Mouse (Mus musculus) MEL (cell line): ENCODE data around the gene Camta1. TPM values are rescaled to one million over a fixed set of nuclear protein-coding genes. Genes with fewer than 3 reads are reported as not detected.
A peak's percentile ranks its signal among the peaks of the same experiment; 100 is the strongest.

Source experiments
- DNase-seq: peaks from one replicate; pipeline ENCODE4 v3.0.0; 2011; ENCODE audit warnings: low read depth, low spot score
- H3K27ac ChIP-seq: 2 replicates; pipeline ENCODE4 v1.5.1; 2012; ENCODE audit warnings: low read depth, mild to moderate bottlenecking, control low read depth, low read length, moderate library complexity; ENCODE audit not compliant: control insufficient read depth
- H3K27me3 ChIP-seq, 2 experiments: fragments of 150-350 bp in 1 of 2; sonication (generic) in 1 of 2; 2 replicates each; pipeline ENCODE4 v1.6.1; 2012; ENCODE audit warnings: low read length in 2 of 2, mild to moderate bottlenecking in 2 of 2, improper control_type of control experiment in 1 of 2, moderate library complexity in 1 of 2; ENCODE audit not compliant: insufficient read depth in 2 of 2, control insufficient read depth in 1 of 2
- H3K36me3 ChIP-seq, 2 experiments: 2 replicates each; pipeline ENCODE4 v1.6.1; 2012 to 2014; ENCODE audit warnings: low read length in 2 of 2, improper control_type of control experiment in 1 of 2, inconsistent platforms in 1 of 2, mild to moderate bottlenecking in 1 of 2; ENCODE audit not compliant: insufficient read depth in 2 of 2, control insufficient read depth in 1 of 2
- H3K4me1 ChIP-seq, 2 experiments: fragments of 150-350 bp in 1 of 2; sonication (generic) in 1 of 2; 2 replicates each; pipeline ENCODE4 v1.6.1; 2012; ENCODE audit warnings: low read length in 2 of 2, improper control_type of control experiment in 1 of 2, mild to moderate bottlenecking in 1 of 2; ENCODE audit not compliant: insufficient read depth in 2 of 2, control insufficient read depth in 1 of 2
- H3K4me3 ChIP-seq, 2 experiments: fragments of 150-350 bp in 1 of 2; sonication (generic) in 1 of 2; 2 replicates each; pipeline ENCODE4 v1.5.1; 2012; ENCODE audit warnings: low read depth in 2 of 2, low read length in 2 of 2, mild to moderate bottlenecking in 2 of 2, moderate library complexity in 2 of 2, control low read depth in 1 of 2, improper control_type of control experiment in 1 of 2; ENCODE audit not compliant: control insufficient read depth in 1 of 2, insufficient read depth in 1 of 2
- H3K79me2 ChIP-seq: 2 replicates; pipeline ENCODE4 v1.6.1; 2012; ENCODE audit warnings: mild to moderate bottlenecking, low read length, moderate library complexity; ENCODE audit not compliant: control insufficient read depth, poor library complexity, insufficient read depth
- H3K9ac ChIP-seq: 2 replicates; pipeline ENCODE4 v1.6.1; 2012; ENCODE audit warnings: low read depth, mild to moderate bottlenecking, control low read depth, low read length, moderate library complexity; ENCODE audit not compliant: control insufficient read depth, poor library complexity, severe bottlenecking
- H3K9me3 ChIP-seq: fragments of 150-350 bp; sonication (generic); replicated peaks from 2 replicates; pipeline ENCODE4 v1.6.1; 2012; ENCODE audit warnings: mild to moderate bottlenecking, low read length, improper control_type of control experiment, moderate library complexity; ENCODE audit not compliant: insufficient read depth
- CHD1 ChIP-seq: IDR thresholded peaks from 2 replicates; pipeline ENCODE4 v1.6.1; 2012; ENCODE audit warnings: low read depth, mild to moderate bottlenecking, inconsistent platforms, low read length, improper control_type of control experiment
- CHD2 ChIP-seq: IDR thresholded peaks from 2 replicates; pipeline ENCODE4 v1.6.1; 2011; ENCODE audit warnings: low read length, improper control_type of control experiment
- CTCF ChIP-seq, 3 experiments: IDR thresholded peaks in 2 of 3; conservative IDR thresholded peaks in 1 of 3; 2 replicates each; pipeline ENCODE4 v1.5.1; 2011 to 2012; ENCODE audit warnings: low read length in 3 of 3, low read depth in 2 of 3, mild to moderate bottlenecking in 2 of 3, improper control_type of control experiment in 1 of 3, inconsistent platforms in 1 of 3, mixed read lengths in 1 of 3, moderate library complexity in 1 of 3; ENCODE audit not compliant: control insufficient read depth in 1 of 3, insufficient read depth in 1 of 3, poor library complexity in 1 of 3, severe bottlenecking in 1 of 3
- E2F4 ChIP-seq: IDR thresholded peaks from 2 replicates; pipeline ENCODE4 v1.6.1; 2011; ENCODE audit warnings: low read depth, low read length, improper control_type of control experiment, borderline replicate concordance
- ELF1 ChIP-seq: IDR thresholded peaks from 2 replicates; pipeline ENCODE4 v1.6.1; 2014; ENCODE audit warnings: low read depth, mild to moderate bottlenecking, inconsistent platforms, low read length, improper control_type of control experiment, moderate library complexity
- EP300 ChIP-seq, 2 experiments: IDR thresholded peaks; 2 replicates each; pipeline ENCODE4 v1.6.1; 2011; ENCODE audit warnings: improper control_type of control experiment in 2 of 2, low read length in 2 of 2, low read depth in 1 of 2, mild to moderate bottlenecking in 1 of 2
- ETS1 ChIP-seq: IDR thresholded peaks from 2 replicates; pipeline ENCODE4 v1.6.1; 2012; ENCODE audit warnings: low read depth, mild to moderate bottlenecking, inconsistent platforms, low read length, improper control_type of control experiment, moderate library complexity
- GABPA ChIP-seq: IDR thresholded peaks from 2 replicates; pipeline ENCODE4 v1.6.1; 2012; ENCODE audit warnings: low read depth, mild to moderate bottlenecking, inconsistent platforms, low read length, improper control_type of control experiment, moderate library complexity
- HCFC1 ChIP-seq: IDR thresholded peaks from 2 replicates; pipeline ENCODE4 v1.6.1; 2012; ENCODE audit warnings: low read depth, mild to moderate bottlenecking, inconsistent platforms, low read length, improper control_type of control experiment, moderate library complexity
- JUND ChIP-seq: IDR thresholded peaks from 2 replicates; pipeline ENCODE4 v1.6.1; 2011; ENCODE audit warnings: low read depth, mild to moderate bottlenecking, improper control_type of control experiment, low read length
- KAT2A ChIP-seq: conservative IDR thresholded peaks from 2 replicates; pipeline ENCODE4 v1.6.1; 2012; ENCODE audit warnings: low read depth, low read length, improper control_type of control experiment, inconsistent platforms
- MAZ ChIP-seq: IDR thresholded peaks from 2 replicates; pipeline ENCODE4 v1.6.1; 2012; ENCODE audit warnings: low read depth, mild to moderate bottlenecking, inconsistent platforms, low read length, improper control_type of control experiment
- MEF2A ChIP-seq: IDR thresholded peaks from 2 replicates; pipeline ENCODE4 v1.6.1; 2014; ENCODE audit warnings: low read depth, mild to moderate bottlenecking, inconsistent platforms, low read length, improper control_type of control experiment; ENCODE audit not compliant: poor library complexity, insufficient replicate concordance, severe bottlenecking; ENCODE audit errors: extremely low read depth
- MXI1 ChIP-seq: IDR thresholded peaks from 2 replicates; pipeline ENCODE4 v1.6.1; 2011; ENCODE audit warnings: mild to moderate bottlenecking, low read depth, low read length, improper control_type of control experiment
- MYB ChIP-seq: IDR thresholded peaks from 2 replicates; pipeline ENCODE4 v1.6.1; 2011; ENCODE audit warnings: mild to moderate bottlenecking, low read depth, low read length, improper control_type of control experiment
- MYC ChIP-seq: IDR thresholded peaks from 2 replicates; pipeline ENCODE4 v1.6.1; 2011; ENCODE audit warnings: low read depth, mild to moderate bottlenecking, low read length, improper control_type of control experiment, moderate library complexity
- NELFE ChIP-seq: IDR thresholded peaks from 2 replicates; pipeline ENCODE4 v1.6.1; 2011; ENCODE audit warnings: low read depth, low read length, improper control_type of control experiment
- POLR2A ChIP-seq, 2 experiments: IDR thresholded peaks; 2 replicates each; pipeline ENCODE4 v1.6.1; 2011 to 2012; ENCODE audit warnings: low read length in 2 of 2, mild to moderate bottlenecking in 2 of 2, control low read depth in 1 of 2, improper control_type of control experiment in 1 of 2, low read depth in 1 of 2, moderate library complexity in 1 of 2; ENCODE audit not compliant: control insufficient read depth in 1 of 2, insufficient read depth in 1 of 2, poor library complexity in 1 of 2
- POLR2AphosphoS2 ChIP-seq: IDR thresholded peaks from 2 replicates; pipeline ENCODE4 v1.6.1; 2011; ENCODE audit warnings: low read length, improper control_type of control experiment
- RAD21 ChIP-seq: IDR thresholded peaks from 2 replicates; pipeline ENCODE4 v1.6.1; 2011; ENCODE audit warnings: mild to moderate bottlenecking, low read depth, low read length, improper control_type of control experiment
- RCOR1 ChIP-seq: IDR thresholded peaks from 2 replicates; pipeline ENCODE4 v1.6.1; 2012; ENCODE audit warnings: low read depth, mild to moderate bottlenecking, inconsistent platforms, low read length, improper control_type of control experiment
- SIN3A ChIP-seq: IDR thresholded peaks from 2 replicates; pipeline ENCODE4 v1.6.1; 2012; ENCODE audit warnings: low read length, improper control_type of control experiment, inconsistent platforms
- TBP ChIP-seq: IDR thresholded peaks from 2 replicates; pipeline ENCODE4 v1.8.0; 2011; ENCODE audit warnings: low read depth, low read length, improper control_type of control experiment
- UBTF ChIP-seq: IDR thresholded peaks from 2 replicates; pipeline ENCODE4 v1.6.1; 2012; ENCODE audit warnings: low read depth, mild to moderate bottlenecking, inconsistent platforms, low read length, improper control_type of control experiment, moderate library complexity, borderline replicate concordance; ENCODE audit not compliant: insufficient read depth
- USF2 ChIP-seq, 2 experiments: IDR thresholded peaks; 2 replicates each; pipeline ENCODE4 v1.6.1; 2011 to 2012; ENCODE audit warnings: improper control_type of control experiment in 2 of 2, low read length in 2 of 2, borderline replicate concordance in 1 of 2, inconsistent platforms in 1 of 2, low read depth in 1 of 2, mild to moderate bottlenecking in 1 of 2; ENCODE audit not compliant: insufficient read depth in 1 of 2
- ZC3H11A ChIP-seq: IDR thresholded peaks from 2 replicates; pipeline ENCODE4 v1.6.1; 2012; ENCODE audit warnings: low read depth, mild to moderate bottlenecking, inconsistent platforms, low read length, improper control_type of control experiment
- ZKSCAN1 ChIP-seq: IDR thresholded peaks from 2 replicates; pipeline ENCODE4 v1.6.1; 2012; ENCODE audit warnings: low read depth, mild to moderate bottlenecking, inconsistent platforms, low read length, improper control_type of control experiment, moderate library complexity
- ZNF384 ChIP-seq: IDR thresholded peaks from 2 replicates; pipeline ENCODE4 v1.6.1; 2012; ENCODE audit warnings: low read depth, mild to moderate bottlenecking, inconsistent platforms, low read length, improper control_type of control experiment
- polyA plus RNA-seq, 2 experiments: library from polyadenylated mRNA; stranded (reverse) in 1 of 2; unstranded in 1 of 2; fragments of >175 nt in 1 of 2; fragments of >200 nt in 1 of 2; gene quantifications; 2 replicates each; pipeline versions ENCODE4 v1.2.1 to v1.2.4; 2012; ENCODE audit warnings: low replicate concordance in 2 of 2, low read depth in 1 of 2; ENCODE audit not compliant: insufficient read length in 2 of 2, insufficient read depth in 1 of 2, missing spikeins in 1 of 2
- total RNA-seq: library from RNA; depleted of rRNA; stranded (reverse); fragments of 300-350 nt; gene quantifications from 2 replicates; pipeline ENCODE4 v1.2.3, GENCODE M21; 2012

The Camta1 gene
- total and polyA plus RNA-seq, 3 experiments, result 28.2 to 87.5 TPM; not detected in 1

- H3K4me3 ChIP-seq, result no peak overlapping the region
Observed at GRCm38 (mm10) chr4:151001397-151001796, 860.3 kb downstream of the Camta1 start.

DNA sequence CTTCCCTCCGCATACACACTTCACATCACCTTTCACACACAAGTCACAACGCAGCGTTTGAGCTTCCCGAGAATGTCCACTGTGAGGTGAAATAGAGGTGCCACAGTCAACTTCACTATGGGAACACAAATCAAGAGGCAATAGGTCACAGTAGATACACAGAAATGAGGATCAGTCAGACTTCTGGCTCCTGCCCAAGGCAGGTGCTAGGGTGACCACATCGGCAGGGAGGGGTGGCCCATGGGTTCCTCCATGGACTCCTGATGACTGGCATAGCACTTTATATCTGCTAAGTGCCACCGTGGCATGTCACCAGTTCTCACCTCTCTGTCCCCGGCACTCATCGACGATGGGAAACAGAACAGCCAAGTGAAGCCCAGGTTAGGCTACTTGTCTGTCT is 863.0 kb downstream of the Camta1 start:
- no peaks in the 10 kb centered on the region for H3K4me1 ChIP-seq
- no peaks in the 10 kb centered on the region for H3K27me3 ChIP-seq
- no peak overlapping the region for H3K27ac ChIP-seq
- no peak overlapping the region for H3K4me3 ChIP-seq
- no peak for TF ChIP-seq MAZ
- TF ChIP-seq MXI1, result no peak
- TF ChIP-seq ELF1, result no peak
- no peak for TF ChIP-seq NELFE
- TF ChIP-seq ZKSCAN1, result no peak
- no peak for TF ChIP-seq RCOR1
- TF ChIP-seq POLR2AphosphoS2, result no peak
- no peak for TF ChIP-seq POLR2A (IDR thresholded peaks at IDR 0.05; ENCODE audit: control insufficient read depth in 1 of 2, insufficient read depth in 1 of 2, low read depth in 1 of 2, low read length in 2 of 2, poor library complexity in 1 of 2)
- TF ChIP-seq JUND, result no peak
- TF ChIP-seq RAD21, result no peak
- TF ChIP-seq USF2 (IDR thresholded peaks at IDR 0.05; ENCODE audit: borderline replicate concordance in 1 of 2, insufficient read depth in 1 of 2, low read depth in 1 of 2, low read length in 2 of 2), result no peak
- TF ChIP-seq MYC, result no peak
- no peak for TF ChIP-seq SIN3A
- TF ChIP-seq ETS1, result no peak
- TF ChIP-seq EP300 (IDR thresholded peaks at IDR 0.05; ENCODE audit: low read depth in 1 of 2, low read length in 2 of 2), result no peak
- no peak for TF ChIP-seq UBTF
- TF ChIP-seq TBP, result no peak
- TF ChIP-seq HCFC1, result no peak
- no peaks in the 10 kb centered on the region for H3K9me3 ChIP-seq
- no peaks in the 10 kb centered on the region for H3K36me3 ChIP-seq
- no peak overlapping the region for H3K9ac ChIP-seq
- DNase-seq, result no peak
- H3K79me2 ChIP-seq, result no peaks in the 10 kb centered on the region

More at GRCm38 (mm10) chr4:151001397-151001796, 860.3 kb downstream of the Camta1 start:
- H3K36me3 ChIP-seq, result no peaks in the 10 kb centered on the region
- H3K27ac ChIP-seq, result no peak overlapping the region
- DNase-seq, result peak; percentile 7
- no peak overlapping the region for H3K9ac ChIP-seq
- H3K4me1 ChIP-seq, result no peaks in the 10 kb centered on the region
- H3K27me3 ChIP-seq, result no peaks in the 10 kb centered on the region
- H3K79me2 ChIP-seq, result no peaks in the 10 kb centered on the region
- TF ChIP-seq RCOR1, result no peak
- no peak for TF ChIP-seq MYB
- TF ChIP-seq ELF1, result no peak
- no peak for TF ChIP-seq ZNF384
- no peak for TF ChIP-seq E2F4
- no peak for TF ChIP-seq CTCF (IDR thresholded peaks at IDR 0.05 in 2 of 3, conservative IDR thresholded peaks at IDR 0.05 in 1 of 3; ENCODE audit: control insufficient read depth in 1 of 3, insufficient read depth in 1 of 3, low read depth in 2 of 3, low read length in 3 of 3, poor library complexity in 1 of 3, severe bottlenecking in 1 of 3)
- no peak for TF ChIP-seq MEF2A
- no peak for TF ChIP-seq ZC3H11A
- TF ChIP-seq EP300 (IDR thresholded peaks at IDR 0.05; ENCODE audit: low read depth in 1 of 2, low read length in 2 of 2), result no peak
- TF ChIP-seq GABPA, result no peak
- no peak for TF ChIP-seq CHD1
- no peak for TF ChIP-seq KAT2A
- TF ChIP-seq CHD2, result no peak
- no peak for TF ChIP-seq USF2 (IDR thresholded peaks at IDR 0.05; ENCODE audit: borderline replicate concordance in 1 of 2, insufficient read depth in 1 of 2, low read depth in 1 of 2, low read length in 2 of 2)
- H3K9me3 ChIP-seq, result no peaks in the 10 kb centered on the region
